Mouse (Mus musculus): Measurements from ENCODE around the gene Zfp865.

DNA sequence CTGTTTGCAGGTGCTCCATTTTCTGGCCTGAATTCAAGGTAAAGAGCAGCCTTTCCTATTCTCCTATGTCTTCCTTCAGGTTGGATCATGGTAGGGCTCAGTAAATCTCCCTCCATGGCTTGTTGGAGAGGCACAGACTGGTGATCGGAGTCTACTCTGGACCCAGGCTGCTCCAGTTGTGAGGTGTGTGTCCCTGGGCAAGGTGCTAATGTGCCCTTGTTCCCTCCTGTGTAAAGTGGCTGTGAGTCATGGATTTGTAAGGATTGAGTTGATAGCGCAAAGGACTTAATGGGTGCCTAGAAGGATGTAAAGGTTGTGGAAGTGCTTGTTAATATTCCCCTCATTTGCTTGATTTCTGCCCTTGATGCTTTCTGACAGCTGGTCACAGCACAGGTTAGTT lies 61.8 kb downstream of the Zfp865 start:
- TF ChIP-seq POLR2A (IDR thresholded peaks at IDR 0.05; ENCODE audit: borderline replicate concordance, extremely low read depth, low read depth, low read length), result no peak
- TF ChIP-seq CTCF (IDR thresholded peaks at IDR 0.05; ENCODE audit: insufficient read depth, low read length), result no peak
